Mouse (Mus musculus) spleen, adult 2 months (tissue): ENCODE results near the gene Sergef.

ENCODE experiments used
- CTCF ChIP-seq: fragments of 200-500 bp; IDR thresholded peaks from 2 replicates; pipeline ENCODE4 v1.5.1; 2011; ENCODE audit warnings: mild to moderate bottlenecking, inconsistent platforms; ENCODE audit not compliant: insufficient read depth, insufficient read length, insufficient replicate concordance; ENCODE audit errors: extremely low read depth
- POLR2A ChIP-seq: fragments of 200-500 bp; IDR thresholded peaks from 2 replicates; pipeline ENCODE4 v1.6.1; 2011; ENCODE audit warnings: low read depth, low read length, inconsistent platforms

- TF ChIP-seq POLR2A: no peak
- no peak for TF ChIP-seq CTCF
Observed at GRCm38 (mm10) chr7:46471054-46471737, 168.4 kb downstream of the Sergef start.
